Mouse (Mus musculus) gastrocnemius, postnatal 14 days (tissue): Measurements from ENCODE around the gene Actn4. TPM values are rescaled to one million over a fixed set of nuclear protein-coding genes. Genes with fewer than 3 reads are reported as not detected.
"Not testable (repeated sequence)": the region's sequence is repeated elsewhere in the genome, so short reads cannot be mapped to it uniquely, and the experiment has no call there.

Source experiments
- DNase-seq: peaks from one replicate; pipeline ENCODE4 v3.0.0; 2021; ENCODE audit warnings: mixed read lengths
- intact Hi-C: fragments of 180-260 bp; cut with DNase I; formaldehyde crosslinking; loops from one replicate; pipeline ENCODE4 v1.15.1; 2025; ENCODE audit warnings: low total_unique reads
- total RNA-seq, 2 experiments: library from RNA; stranded (reverse); gene quantifications; 2 replicates each; pipeline ENCODE4 v1.2.3; 2021

Gene Actn4
- total RNA-seq, 2 experiments from 2014 or later = 68.1 to 85.9 TPM

DNA sequence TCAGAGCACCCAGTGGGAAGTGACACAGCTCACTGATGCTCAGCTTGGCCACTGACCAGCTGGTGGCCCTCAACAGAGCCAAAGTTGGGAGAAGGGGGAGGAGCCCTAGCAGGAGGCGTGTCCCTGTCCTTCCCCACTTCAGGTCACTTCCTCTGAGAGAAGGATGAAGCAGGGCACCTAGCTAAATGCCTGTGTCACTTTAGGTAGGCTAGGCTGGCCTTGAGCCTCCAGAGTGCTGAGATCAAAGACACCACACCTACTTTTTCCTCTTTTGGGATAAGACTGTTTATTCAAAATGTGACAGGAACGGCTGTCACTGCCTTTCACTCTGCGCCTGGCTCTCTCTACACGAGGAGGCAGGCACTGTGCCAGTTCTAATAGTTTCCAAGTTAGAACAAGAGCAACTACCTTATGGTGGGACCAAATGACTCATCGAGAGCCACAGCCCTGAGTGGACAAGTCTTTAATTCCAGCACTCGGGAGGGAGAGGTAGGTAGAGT is 9.7 kb upstream of the Actn4 start:
- peak; percentile 56 for DNase-seq
- intact Hi-C loops = no loop called here

DNA sequence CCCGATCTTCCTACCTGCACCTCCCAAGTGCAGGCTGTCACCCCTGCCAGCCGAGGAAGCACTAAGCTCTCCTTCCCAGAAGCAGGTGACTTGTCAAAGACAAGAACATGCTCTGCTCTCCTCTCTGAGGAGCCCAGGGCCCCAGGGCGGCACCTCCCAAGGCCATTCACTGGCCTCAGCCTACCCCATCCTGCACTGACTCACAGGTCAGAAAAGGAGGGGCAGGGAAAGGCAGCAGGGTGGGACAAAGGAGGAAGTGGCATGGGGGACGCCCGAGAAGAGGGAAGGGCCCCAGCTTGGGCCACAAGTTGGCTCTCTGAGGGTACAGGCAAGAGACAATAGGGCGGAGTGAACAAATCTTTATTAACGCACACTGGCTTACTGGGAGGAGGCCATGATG is 8.9 kb upstream of the Actn4 start:
- intact Hi-C loops = no loop called here
- DNase-seq = no peak

- intact Hi-C loops = loop anchor here (5.0 kb wide), 1 partner anchor 53 kb away; no protein-coding TSS in a partner anchor
- DNase-seq = peak; percentile 50
These were observed 7.7 kb upstream of the Actn4 start for GRCm38 (mm10) chr7:28969672-28970394.

DNA sequence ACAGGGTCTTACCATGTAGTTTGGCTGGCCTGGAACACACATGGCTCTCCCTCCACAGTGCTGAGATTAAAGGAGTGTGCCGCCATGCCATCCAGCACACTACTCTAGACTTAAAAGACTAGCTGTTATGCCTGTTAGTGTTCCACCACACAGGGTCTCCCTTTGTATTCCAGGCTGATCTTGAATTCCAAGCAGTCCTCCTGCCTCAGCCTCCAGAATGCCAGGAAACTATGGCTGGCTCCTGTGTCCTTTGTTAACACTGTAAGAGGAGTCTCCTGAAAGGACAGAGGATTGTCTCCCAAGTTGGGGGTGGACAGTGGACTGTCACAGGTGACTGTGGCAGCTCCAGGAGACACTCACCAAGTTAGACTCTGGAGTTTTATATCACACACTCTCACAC is 7.1 kb upstream of the Actn4 start:
- intact Hi-C loops = loop anchor here (5.0 kb wide), 1 partner anchor 52 kb away; no protein-coding TSS in a partner anchor
- DNase-seq = no peak

GRCm38 (mm10) chr7:28968120-28968519 is 6.0 kb upstream of the Actn4 start:
- intact Hi-C loops = loop anchor here (5.0 kb wide), 1 partner anchor 51 kb away; no protein-coding TSS in a partner anchor
- DNase-seq = not testable (repeated sequence)

DNA sequence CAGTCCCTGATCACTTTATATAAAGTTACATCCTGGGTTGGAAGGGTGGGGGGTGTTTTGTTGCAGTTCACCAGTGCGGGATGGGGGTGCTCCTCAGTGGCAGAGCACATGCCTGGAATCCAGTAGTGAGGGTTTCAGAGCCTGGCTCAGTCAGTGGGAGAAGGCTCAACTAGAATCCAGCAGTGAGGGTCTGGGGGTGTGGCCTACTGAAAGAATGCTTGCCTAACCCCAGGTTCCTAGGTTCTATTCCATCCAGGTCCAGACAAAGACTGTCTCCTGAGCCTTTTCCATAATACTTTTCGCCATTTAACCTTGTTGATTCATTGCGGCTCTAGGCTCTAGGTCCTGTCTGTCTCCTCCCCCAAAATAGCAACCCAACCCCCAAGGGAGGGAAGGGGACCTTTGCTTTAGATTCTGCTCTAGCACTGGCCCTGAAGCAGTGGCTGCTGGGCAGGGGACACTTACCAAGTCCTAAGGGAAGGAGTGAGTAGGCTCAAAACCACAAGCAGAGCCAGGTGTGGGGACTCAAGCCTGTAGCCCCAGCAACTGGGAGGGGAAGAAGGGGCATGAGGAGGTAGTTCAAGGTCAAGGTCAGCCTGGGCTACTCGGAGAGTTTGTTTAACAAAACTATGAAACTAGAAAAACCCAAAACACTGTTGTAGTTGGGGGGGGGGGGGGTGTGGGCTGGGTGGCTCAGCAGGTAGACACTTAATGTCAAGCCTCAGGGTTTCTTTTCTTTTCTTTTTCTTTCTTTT is 4.8 kb upstream of the Actn4 start:
- no peak for DNase-seq
- intact Hi-C loops = loop anchor here (5.0 kb wide), 1 partner anchor 50 kb away; no protein-coding TSS in a partner anchor

DNA sequence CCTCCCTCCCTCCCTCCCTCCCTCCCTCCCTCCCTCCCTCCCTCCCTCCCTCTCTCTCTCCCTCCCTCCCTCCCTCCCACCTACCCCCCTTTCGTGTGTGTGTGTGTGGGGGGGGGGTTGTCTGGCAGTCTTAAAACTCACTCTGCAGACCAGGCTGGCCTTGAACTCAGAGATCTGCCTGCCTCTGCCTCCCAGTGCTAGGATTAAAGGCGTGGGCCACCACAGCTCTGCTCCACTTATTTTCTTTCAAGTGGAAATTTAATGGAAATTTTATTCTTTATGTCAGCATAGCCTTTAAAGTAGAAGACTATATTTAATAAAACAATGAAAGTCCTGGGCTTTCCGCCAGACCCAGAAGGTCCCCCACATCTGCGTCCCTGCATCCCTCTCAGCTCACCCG is 4.0 kb upstream of the Actn4 start:
- intact Hi-C loops = loop anchor here (5.0 kb wide), 1 partner anchor 49 kb away; no protein-coding TSS in a partner anchor
- no peak for DNase-seq

DNA sequence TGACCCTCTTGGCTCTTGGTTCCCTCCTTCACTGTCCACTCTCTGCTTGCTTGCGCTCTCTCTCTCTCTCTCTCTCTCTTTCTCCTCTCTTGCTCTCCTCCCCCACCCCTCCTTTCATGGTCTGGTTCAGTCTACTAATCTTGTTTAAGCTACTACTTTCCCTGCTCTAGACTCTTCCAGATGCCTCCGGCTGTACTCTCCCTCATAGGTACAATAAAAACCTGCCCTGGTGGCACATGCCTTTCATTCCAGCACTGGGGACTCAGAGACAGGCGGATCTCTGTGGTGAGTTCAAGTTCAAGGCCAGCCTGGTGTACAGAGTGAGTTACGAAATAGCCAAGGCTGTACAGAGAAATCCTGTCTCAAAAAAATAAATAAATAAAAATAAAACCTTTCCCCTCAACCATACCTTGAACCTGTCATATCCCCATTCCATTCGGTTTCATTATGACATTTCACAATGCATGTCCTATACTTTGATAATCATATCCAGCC is 3.3 kb upstream of the Actn4 start:
- no peak for DNase-seq
- intact Hi-C loops = loop anchor here (5.0 kb wide), 1 partner anchor 48 kb away; no protein-coding TSS in a partner anchor

DNA sequence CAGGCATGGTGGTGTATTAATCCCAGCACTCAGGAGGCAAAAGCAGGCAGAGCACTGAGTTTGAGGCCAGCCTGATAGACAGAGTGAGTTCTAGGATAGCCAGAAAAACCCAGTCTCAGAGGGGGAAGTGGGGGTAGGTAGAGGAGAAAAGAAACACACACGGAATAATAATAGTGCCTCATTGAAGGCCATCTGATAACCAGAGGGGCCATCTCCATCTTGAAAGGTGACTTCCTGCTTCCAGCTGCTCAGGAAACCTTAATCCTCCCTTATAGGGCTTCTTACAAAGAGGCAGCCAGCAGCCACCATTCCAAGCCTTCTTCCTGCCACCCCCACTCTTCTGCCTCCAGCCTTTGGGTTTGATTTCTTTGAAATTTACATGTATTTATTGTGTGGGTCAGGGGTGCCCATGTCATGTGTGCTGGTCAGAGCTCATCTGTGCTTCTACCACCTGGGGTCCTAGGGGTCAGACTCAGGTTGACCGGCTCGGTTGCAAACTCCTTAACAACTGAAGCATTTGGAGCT is 1.3 kb upstream of the Actn4 start:
- intact Hi-C loops = no loop called here
- DNase-seq = no peak

DNA sequence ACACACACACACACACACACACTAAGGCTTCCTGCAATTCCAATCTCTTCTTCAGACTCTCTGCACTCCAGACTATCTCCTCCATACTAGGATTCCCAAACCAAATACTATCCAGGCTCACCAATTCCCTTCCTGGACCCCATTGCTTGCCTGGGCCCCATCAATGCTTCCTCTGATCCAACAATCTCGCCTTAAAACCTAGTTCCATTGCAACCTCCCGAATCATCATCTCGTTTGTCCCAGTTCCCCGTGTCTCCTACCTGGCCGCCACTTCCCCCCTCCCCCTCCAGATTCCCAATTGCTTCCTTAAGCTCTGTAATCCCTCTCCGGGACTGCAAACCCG is 585 bp downstream of the Actn4 start:
- intact Hi-C loops = no loop called here
- no peak for DNase-seq

GRCm38 (mm10) chr7:28960354-28961046 is 1.6 kb downstream of the Actn4 start:
- intact Hi-C loops = no loop called here
- no peak for DNase-seq

DNA sequence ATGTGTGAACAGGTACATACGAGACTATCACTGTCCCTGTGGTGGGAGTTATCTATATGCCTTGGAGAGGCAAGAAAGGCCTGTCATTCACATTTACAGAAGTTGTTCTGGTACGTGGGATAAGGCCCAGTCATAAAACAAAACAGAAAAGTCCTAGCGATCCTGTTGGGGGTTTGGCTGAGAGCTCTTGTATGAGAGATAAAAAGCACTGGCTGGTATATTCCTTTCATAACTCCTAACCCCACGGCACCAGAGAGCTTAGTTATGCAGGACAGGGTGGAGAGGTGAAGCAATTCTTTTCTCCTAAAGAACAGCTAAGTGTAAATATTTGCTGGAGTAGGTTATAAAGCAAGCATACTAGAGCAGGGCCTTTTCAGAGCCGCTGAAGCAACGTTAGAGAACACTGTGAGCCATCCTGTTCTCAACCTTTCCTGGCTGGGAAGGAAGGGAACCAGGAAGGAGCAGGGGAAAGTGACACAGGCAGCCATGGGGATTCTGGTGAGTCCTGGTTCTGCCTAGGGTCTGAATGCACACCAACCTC is 2.6 kb downstream of the Actn4 start:
- intact Hi-C loops = no loop called here
- no peak for DNase-seq

GRCm38 (mm10) chr7:28958770-28959169 is 3.4 kb downstream of the Actn4 start:
- intact Hi-C loops = no loop called here
- no peak for DNase-seq

DNA sequence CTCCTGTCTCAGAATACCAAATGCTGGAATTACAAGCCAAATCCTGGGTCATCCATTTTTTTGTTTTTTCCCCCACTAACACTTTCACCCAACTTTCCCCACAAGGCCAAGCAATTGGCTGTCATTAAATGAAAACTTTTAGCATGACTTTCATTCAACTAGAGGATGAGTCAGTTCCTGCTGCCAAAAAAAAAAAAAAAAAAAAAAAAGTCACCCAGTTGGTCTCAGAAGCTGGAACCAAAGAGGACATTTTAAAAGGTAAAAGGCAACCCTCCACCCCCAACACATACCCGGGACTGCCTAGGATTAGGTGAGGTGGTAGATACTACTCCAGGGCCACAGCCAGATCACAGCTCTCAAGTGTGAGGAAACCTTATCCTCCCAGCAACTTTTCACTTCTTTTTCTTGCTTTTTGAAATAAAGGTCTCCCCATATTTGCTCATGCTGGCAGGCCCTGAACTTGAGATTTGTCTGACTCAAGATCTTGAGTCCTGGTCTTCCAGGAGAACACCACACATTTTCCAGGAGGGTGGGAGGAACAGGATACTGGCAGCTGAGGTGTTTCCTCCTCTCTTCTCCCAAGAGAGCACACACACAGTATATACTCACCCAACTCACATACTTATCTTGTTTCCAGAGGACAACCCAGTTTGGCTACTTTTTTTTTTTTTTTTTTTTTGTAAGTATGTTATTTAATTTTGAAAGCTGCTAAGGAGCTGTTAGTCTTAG is 4.0 kb downstream of the Actn4 start:
- intact Hi-C loops = no loop called here
- DNase-seq = no peak

DNA sequence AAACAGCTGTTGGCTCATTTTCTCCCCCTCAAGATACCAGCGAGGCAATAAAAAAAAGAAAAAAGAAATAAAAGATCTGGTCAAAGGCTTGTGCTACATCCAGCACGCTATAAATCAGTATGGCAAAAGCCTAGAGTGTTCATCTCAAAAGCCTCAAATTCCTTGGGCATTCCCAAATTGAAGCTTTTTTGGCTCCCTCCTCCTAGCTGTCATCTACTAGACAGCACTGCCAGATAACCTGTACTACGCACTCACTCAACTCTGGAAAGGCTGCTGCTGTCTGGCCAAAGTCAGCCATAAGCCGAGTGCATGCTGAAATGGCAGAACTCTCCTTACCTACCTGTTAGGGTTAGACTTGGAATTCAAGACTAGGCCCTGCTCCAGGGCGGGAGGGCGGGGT is 4.9 kb downstream of the Actn4 start:
- intact Hi-C loops = no loop called here

GRCm38 (mm10) chr7:28956270-28956669 is 5.9 kb downstream of the Actn4 start:
- DNase-seq = no peak
- intact Hi-C loops = no loop called here

More for the DNA sequence above, 4.9 kb downstream of the Actn4 start:
- DNase-seq = no peak

DNA sequence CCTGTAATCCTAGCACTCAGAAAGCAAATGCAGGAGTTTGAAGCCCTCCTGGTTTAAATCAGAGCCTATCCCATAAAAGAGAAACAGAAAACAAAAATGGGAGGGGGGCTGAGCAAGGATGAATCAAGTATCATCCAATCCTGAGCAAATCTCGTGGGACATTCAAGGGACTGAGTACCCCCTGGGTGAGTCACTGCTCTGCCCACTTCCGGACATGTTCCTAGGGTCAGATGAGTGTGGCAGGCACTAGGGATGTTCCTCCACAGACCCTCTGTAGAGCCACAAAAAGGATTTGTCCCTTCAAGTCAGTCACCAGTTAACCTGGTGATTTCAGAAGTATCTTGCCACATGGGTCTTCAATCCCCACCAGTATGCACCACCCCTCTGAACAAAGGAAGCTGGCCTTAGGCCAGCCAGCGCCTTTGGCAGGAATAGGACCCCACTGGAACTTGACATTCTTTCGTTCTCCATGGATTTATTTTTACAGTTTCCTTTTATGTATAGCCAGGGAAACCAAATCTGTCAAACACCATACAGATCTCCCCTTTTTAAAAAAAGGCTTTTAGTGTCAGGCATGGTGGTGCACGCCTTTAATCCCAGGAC is 6.7 kb downstream of the Actn4 start:
- intact Hi-C loops = no loop called here
- no peak for DNase-seq

- intact Hi-C loops = no loop called here
- DNase-seq = no peak
These were observed 7.4 kb downstream of the Actn4 start for GRCm38 (mm10) chr7:28954773-28955172.
